Mouse (Mus musculus) embryonic facial prominence, embryonic 12.5 days (tissue): ENCODE data around the gene Zfp513. TPM values are rescaled to one million over a fixed set of nuclear protein-coding genes. Genes with fewer than 3 reads are reported as not detected.

Experiments used
- ATAC-seq: fragments of 200-750 bp; cut with Nextera tagmentation; 2 replicates; pipeline ENCODE4 v1.8.0; 2017; ENCODE audit not compliant: insufficient number of reproducible peaks, insufficient read depth, low FRiP score, low TSS enrichment
- H3K27ac ChIP-seq: fragments of 300-500 bp; sonication (generic); 2 replicates; pipeline ENCODE4 v1.5.1; 2016; ENCODE audit warnings: mild to moderate bottlenecking
- H3K27me3 ChIP-seq: fragments of 300-500 bp; sonication (generic); 2 replicates; pipeline ENCODE4 v1.6.1; 2016; ENCODE audit warnings: mild to moderate bottlenecking, moderate library complexity
- H3K36me3 ChIP-seq: fragments of 300-500 bp; sonication (generic); 2 replicates; pipeline ENCODE4 v1.6.1; 2016; ENCODE audit warnings: mild to moderate bottlenecking
- H3K4me1 ChIP-seq: fragments of 300-500 bp; sonication (generic); 2 replicates; pipeline ENCODE4 v1.6.1; 2016
- H3K4me2 ChIP-seq: fragments of 300-500 bp; sonication (generic); replicated peaks from 2 replicates; pipeline ENCODE4 v1.6.1; 2016; ENCODE audit warnings: mild to moderate bottlenecking, moderate library complexity
- H3K4me3 ChIP-seq: fragments of 300-500 bp; sonication (generic); 2 replicates; pipeline ENCODE4 v1.5.1; 2016; ENCODE audit warnings: mild to moderate bottlenecking
- H3K9ac ChIP-seq: fragments of 300-500 bp; sonication (generic); 2 replicates; pipeline ENCODE4 v1.6.1; 2016; ENCODE audit warnings: mild to moderate bottlenecking, moderate library complexity
- H3K9me3 ChIP-seq: fragments of 300-500 bp; sonication (generic); 2 replicates; pipeline ENCODE4 v1.6.1; 2016; ENCODE audit warnings: mild to moderate bottlenecking, moderate library complexity
- WGBS: fragments of 180-500 bp; shearing (Covaris S2); methylation state at CpG from one replicate; pipeline ENCODE4 v1.1.7; 2016; 5-methylcytosine and 5-hydroxymethylcytosine counted together
- polyA plus RNA-seq: library from polyadenylated mRNA; unstranded; fragments of >200 nt; fragmentation: Nextera tagmentation; extraction: Ambion mirVana; gene quantifications from 2 replicates; pipeline ENCODE4 v1.2.1, GENCODE M21; 2016

Gene Zfp513
- polyA plus RNA-seq, 1 experiment from 2014 or later: 20.0 TPM

GRCm38 (mm10) chr5:31151746-31152145 lies 50.4 kb downstream of the Zfp513 start:
- no peaks in the 10 kb centered on the region for H3K27me3 ChIP-seq
- H3K4me3 ChIP-seq: no peak overlapping the region
- peaks cover 10% of the 10 kb centered on the region for H3K4me1 ChIP-seq
- H3K4me2 ChIP-seq: no peak overlapping the region
- 87% methylated on average over 3 of the region's 3 CpGs for WGBS
- peaks cover 34% of the 10 kb centered on the region for H3K36me3 ChIP-seq
- H3K9me3 ChIP-seq: no peaks in the 10 kb centered on the region
- ATAC-seq: no peak
- no peak overlapping the region for H3K9ac ChIP-seq
- H3K27ac ChIP-seq: no peak overlapping the region

GRCm38 (mm10) chr5:31149781-31150180 lies 52.3 kb downstream of the Zfp513 start:
- Histone ChIP-seq H3K27ac (no peak overlapping the region), H3K4me1 (peaks cover 9% of the 10 kb centered on the region), H3K27me3 (no peaks in the 10 kb centered on the region), H3K4me3 (no peak overlapping the region), H3K36me3 (peaks cover 38% of the 10 kb centered on the region; the same call in 1 of the 2 replicates), H3K9me3 (no peaks in the 10 kb centered on the region), H3K9ac (no peak overlapping the region), H3K4me2 (no peak overlapping the region)
- ATAC-seq: no peak
- 89% methylated on average over 4 of the region's 4 CpGs for WGBS

Other genes starting within 250 kb of the Zfp513 start
- gene Preb, start 241.9 kb downstream of the Zfp513 start, polyA plus RNA-seq: 129 and 133 TPM in 2 replicates
- gene Tcf23, start 233.6 kb downstream of the Zfp513 start, polyA plus RNA-seq: not detected in 2 replicates
- 117 and 118 TPM in 2 replicates for gene Atraid, start 154.0 kb downstream of the Zfp513 start, polyA plus RNA-seq
- 11.8 and 12.4 TPM in 2 replicates for gene Slc5a6, start 153.4 kb downstream of the Zfp513 start, polyA plus RNA-seq
- 40.6 and 41.0 TPM in 2 replicates for gene Cad, start 147.5 kb downstream of the Zfp513 start, polyA plus RNA-seq
- not detected in 2 replicates for gene Dnajc5g, start 96.0 kb downstream of the Zfp513 start, polyA plus RNA-seq
- gene Slc30a3, start 94.1 kb downstream of the Zfp513 start, polyA plus RNA-seq: 0.22 and 0.52 TPM in 2 replicates
- gene Trim54, start 85.6 kb downstream of the Zfp513 start, polyA plus RNA-seq: 1.4 and 1.7 TPM in 2 replicates
- gene Ucn, start 63.5 kb downstream of the Zfp513 start, polyA plus RNA-seq: not detected in 2 replicates
- gene Mpv17, start 48.1 kb downstream of the Zfp513 start, polyA plus RNA-seq: 64.8 and 72.0 TPM in 2 replicates
- 1.3 and 2.3 TPM in 2 replicates for gene Gm29609, start 22.4 kb downstream of the Zfp513 start, polyA plus RNA-seq
- 95.9 and 104 TPM in 2 replicates for gene Gtf3c2, start 22.2 kb downstream of the Zfp513 start, polyA plus RNA-seq
- gene Snx17, start 9.1 kb downstream of the Zfp513 start, polyA plus RNA-seq: 152 TPM in 2 replicates
- 70.2 and 74.4 TPM in 2 replicates for gene Eif2b4, start 8.9 kb downstream of the Zfp513 start, polyA plus RNA-seq
- 144 and 147 TPM in 2 replicates for gene Ppm1g, start 18.4 kb upstream of the Zfp513 start, polyA plus RNA-seq
- gene Nrbp1, start 38.6 kb upstream of the Zfp513 start, polyA plus RNA-seq: 151 and 155 TPM in 2 replicates
- 0.43 and 1.1 TPM in 2 replicates for gene Gm9970, start 38.9 kb upstream of the Zfp513 start, polyA plus RNA-seq
- gene Krtcap3, start 49.4 kb upstream of the Zfp513 start, polyA plus RNA-seq: 14.7 and 18.6 TPM in 2 replicates
- gene Ift172, start 88.8 kb upstream of the Zfp513 start, polyA plus RNA-seq: 53.6 and 58.0 TPM in 2 replicates
- gene Fndc4, start 93.8 kb upstream of the Zfp513 start, polyA plus RNA-seq: 91.0 and 94.6 TPM in 2 replicates
- 0.17 and 0.32 TPM in 2 replicates for gene Gckr, start 95.1 kb upstream of the Zfp513 start, polyA plus RNA-seq